Mouse (Mus musculus): Measurements from ENCODE around the gene Vpreb2. TPM values are rescaled to one million over a fixed set of nuclear protein-coding genes. Genes with fewer than 3 reads are reported as not detected.
"Not testable (repeated sequence)": the region's sequence is repeated elsewhere in the genome, so short reads cannot be mapped to it uniquely, and the experiment has no call there.

The Vpreb2 gene
- polyA plus RNA-seq, 1 experiment from 2014 or later = not detected

DNA sequence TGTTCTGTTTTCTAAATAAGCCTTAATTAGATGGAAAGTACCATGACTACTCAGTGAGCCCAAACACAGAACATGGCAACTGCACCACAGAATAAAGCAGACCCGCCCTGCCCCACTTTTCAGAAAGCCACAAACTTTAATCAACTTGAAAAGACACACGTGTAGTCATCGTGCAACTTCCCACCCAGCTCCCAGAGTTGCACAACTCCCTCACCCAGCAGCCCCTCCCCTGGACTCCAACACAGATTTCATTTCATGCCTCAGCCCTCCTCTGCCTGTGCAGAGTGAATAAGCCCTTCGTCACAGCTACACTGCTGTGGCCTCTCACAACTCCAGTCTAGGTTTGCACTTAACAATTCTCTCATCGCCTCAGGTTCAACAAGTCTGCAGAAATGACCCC lies 24.4 kb downstream of the Vpreb2 start:
- H3K36me3 ChIP-seq = no peaks in the 10 kb centered on the region
- H3K4me1 ChIP-seq = no peaks in the 10 kb centered on the region
- no peak for ATAC-seq (replicated peaks; ENCODE audit: low FRiP score)
- no peak overlapping the region for H3K4me2 ChIP-seq
- WGBS = 73% methylated on average over 5 of the region's 5 CpGs
- H3K27me3 ChIP-seq = no peaks in the 10 kb centered on the region
- H3K9ac ChIP-seq = no peak overlapping the region
- no peak overlapping the region for H3K4me3 ChIP-seq (replicated peaks)
- H3K9me3 ChIP-seq (replicated peaks) = no peaks in the 10 kb centered on the region
- no peak overlapping the region for H3K27ac ChIP-seq

DNA sequence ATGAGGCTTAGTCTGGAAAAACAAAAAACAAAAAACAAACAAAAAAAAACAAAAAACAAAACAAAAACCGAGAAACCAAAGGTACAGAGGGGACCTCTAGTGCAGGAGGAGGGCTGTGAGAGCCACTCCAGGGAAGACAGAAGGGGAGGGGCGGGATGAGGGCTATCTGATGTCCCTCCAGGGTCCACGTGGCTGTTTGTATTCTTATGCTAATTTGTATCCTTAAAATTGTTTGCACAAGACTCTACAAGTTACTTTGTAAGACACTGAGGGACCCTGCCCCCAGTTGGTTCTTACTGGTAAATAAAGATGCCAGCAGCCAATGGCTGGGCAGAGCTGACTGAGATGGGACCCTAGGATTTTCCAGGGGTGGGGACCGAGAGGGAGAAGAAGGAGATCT lies 26.9 kb downstream of the Vpreb2 start:
- Histone ChIP-seq H3K27me3 (no peaks in the 10 kb centered on the region), H3K4me2 (no peak overlapping the region), H3K9ac (no peak overlapping the region), H3K27ac (no peak overlapping the region), H3K4me1 (no peaks in the 10 kb centered on the region), H3K36me3 (no peaks in the 10 kb centered on the region), H3K4me3 (replicated peaks) (no peak overlapping the region), H3K9me3 (replicated peaks) (no peaks in the 10 kb centered on the region)
- no peak for ATAC-seq (replicated peaks; ENCODE audit: low FRiP score)
- 49% methylated on average over 4 of the region's 4 CpGs for WGBS

DNA sequence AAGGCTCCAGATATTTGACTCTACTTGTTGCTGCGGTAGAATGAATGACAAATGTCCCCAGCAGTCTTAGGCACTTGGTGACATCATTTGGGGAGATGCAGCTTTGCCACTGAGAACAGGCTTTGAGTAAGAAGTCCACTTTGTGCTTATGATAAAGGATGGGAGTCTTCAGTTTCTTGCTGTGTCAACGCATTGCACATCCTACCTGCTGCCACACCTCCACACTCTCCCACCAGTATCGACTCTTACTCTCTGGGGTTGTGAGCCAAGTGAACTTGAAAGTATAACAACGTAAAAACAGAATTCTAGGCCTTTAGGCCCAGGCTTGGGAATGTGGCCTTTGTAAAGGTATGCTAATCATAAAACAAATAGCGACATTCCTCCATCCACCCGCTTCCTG lies 30.9 kb downstream of the Vpreb2 start:
- ATAC-seq (replicated peaks; ENCODE audit: low FRiP score) = no peak
- H3K27me3 ChIP-seq = no peaks in the 10 kb centered on the region
- H3K36me3 ChIP-seq = no peaks in the 10 kb centered on the region
- no peak overlapping the region for H3K9ac ChIP-seq
- WGBS = 73% methylated on average over 6 of the region's 6 CpGs
- no peaks in the 10 kb centered on the region for H3K9me3 ChIP-seq (replicated peaks)
- no peak overlapping the region for H3K4me2 ChIP-seq
- H3K27ac ChIP-seq = no peak overlapping the region
- H3K4me1 ChIP-seq = no peaks in the 10 kb centered on the region
- no peak overlapping the region for H3K4me3 ChIP-seq (replicated peaks)

DNA sequence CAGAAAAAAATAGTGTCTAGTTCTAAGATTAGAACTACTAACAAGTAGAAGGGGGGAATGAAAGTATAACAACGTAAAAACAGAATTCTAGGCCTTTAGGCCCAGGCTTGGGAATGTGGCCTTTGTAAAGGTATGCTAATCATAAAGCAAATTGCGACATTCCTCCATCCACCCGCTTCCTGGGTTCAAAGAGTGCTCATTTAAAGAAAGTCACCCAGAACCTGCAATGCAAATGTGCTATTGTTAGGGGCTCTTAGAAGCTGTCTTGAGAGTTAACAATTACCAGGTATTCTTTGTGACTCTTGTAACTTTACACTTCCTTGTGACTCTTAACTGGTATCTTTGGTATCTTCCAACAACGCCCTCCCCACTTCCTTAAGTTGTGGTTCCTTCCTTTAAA lies 36.3 kb downstream of the Vpreb2 start:
- not testable (repeated sequence) for H3K9me3 ChIP-seq (replicated peaks); H3K9ac ChIP-seq; H3K27ac ChIP-seq; H3K27me3 ChIP-seq; H3K4me3 ChIP-seq (replicated peaks); H3K36me3 ChIP-seq; ATAC-seq (replicated peaks; ENCODE audit: low FRiP score); H3K4me2 ChIP-seq; H3K4me1 ChIP-seq
- 67% methylated on average over 4 of the region's 4 CpGs for WGBS

DNA sequence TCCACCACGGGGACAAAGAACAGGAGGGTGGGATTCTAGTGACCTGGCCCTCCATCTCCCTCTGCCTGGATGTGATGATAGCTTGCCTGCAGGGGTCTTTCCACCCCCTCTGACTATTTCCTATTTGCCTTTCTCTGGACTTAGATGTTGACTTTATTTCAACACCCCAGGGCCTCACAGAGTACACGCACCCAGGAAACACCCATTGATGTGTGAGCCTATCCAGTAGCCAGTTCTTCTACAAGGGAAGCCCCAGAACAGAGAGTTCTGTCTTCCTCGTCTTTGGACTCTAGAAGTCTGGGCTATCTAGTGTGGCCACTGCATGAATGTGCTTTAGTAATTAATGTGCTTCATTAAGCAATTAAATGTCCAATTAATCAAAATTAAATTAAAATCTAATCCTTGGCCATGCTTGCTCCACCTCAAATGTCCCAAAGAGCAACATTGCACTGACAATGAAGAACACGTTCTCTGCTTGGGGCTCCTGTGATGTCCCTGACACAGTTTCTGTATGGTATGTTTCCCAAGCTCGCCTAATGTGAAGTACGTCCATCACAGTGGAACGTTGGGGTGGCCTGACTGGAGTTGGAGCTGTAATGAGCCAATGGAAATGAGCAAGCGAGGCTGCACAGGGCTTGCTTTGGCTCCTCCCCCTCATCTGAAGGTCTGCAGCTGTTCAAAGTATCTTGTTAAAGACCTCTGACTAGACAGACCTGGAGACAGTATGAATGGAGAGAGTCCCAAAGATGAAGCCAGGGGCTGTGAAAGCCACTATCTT lies 42.7 kb downstream of the Vpreb2 start:
- H3K27me3 ChIP-seq = no peaks in the 10 kb centered on the region
- ATAC-seq (replicated peaks; ENCODE audit: low FRiP score) = no peak
- no peak overlapping the region for H3K4me2 ChIP-seq
- no peak overlapping the region for H3K9ac ChIP-seq
- no peak overlapping the region for H3K4me3 ChIP-seq (replicated peaks)
- peaks cover 2% of the 10 kb centered on the region; the same call in 1 of the 2 replicates for H3K4me1 ChIP-seq
- no peaks in the 10 kb centered on the region for H3K36me3 ChIP-seq
- no peak overlapping the region for H3K27ac ChIP-seq
- 59% methylated on average over 8 of the region's 8 CpGs for WGBS
- no peaks in the 10 kb centered on the region for H3K9me3 ChIP-seq (replicated peaks)

DNA sequence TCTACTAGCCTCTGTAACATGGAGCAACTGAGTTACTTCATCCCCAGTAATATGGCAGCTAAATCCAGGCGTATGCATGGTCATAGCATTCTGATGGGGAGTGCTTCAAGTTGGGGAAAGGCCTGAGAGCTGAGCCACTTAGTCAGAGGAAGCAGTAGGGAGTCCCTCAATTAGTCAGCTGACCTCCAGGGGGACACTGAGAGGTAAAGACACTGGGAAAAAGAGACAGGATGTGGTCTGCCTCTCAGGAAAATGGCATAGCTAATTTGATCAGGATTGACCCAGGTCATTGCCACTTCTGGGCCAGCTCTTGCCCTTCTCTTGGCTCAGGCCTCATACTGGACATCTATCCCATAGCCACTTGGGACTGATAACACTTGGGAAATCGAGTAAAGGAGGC lies 47.1 kb downstream of the Vpreb2 start:
- ATAC-seq (replicated peaks; ENCODE audit: low FRiP score) = no peak
- Histone ChIP-seq H3K9ac (no peak overlapping the region), H3K27ac (no peak overlapping the region), H3K27me3 (no peaks in the 10 kb centered on the region), H3K9me3 (replicated peaks) (no peaks in the 10 kb centered on the region), H3K4me1 (peaks cover 2% of the 10 kb centered on the region; the same call in 1 of the 2 replicates), H3K4me3 (replicated peaks) (no peak overlapping the region), H3K36me3 (no peaks in the 10 kb centered on the region), H3K4me2 (no peak overlapping the region)
- whole genome bisulfite sequencing = 59% methylated on average over 2 of the region's 2 CpGs

Other genes with a start within 250 kb of the Vpreb2 start
- gene Med15, start 247.5 kb upstream of the Vpreb2 start, polyA plus RNA-seq (2015; fragmentation: Nextera tagmentation; extraction: Ambion mirVana) = 44.4 and 47.9 TPM in 2 replicates
- gene Klhl22, start 220.8 kb upstream of the Vpreb2 start, polyA plus RNA-seq (2015; fragmentation: Nextera tagmentation; extraction: Ambion mirVana) = 65.1 and 71.4 TPM in 2 replicates
- 10.8 and 12.3 TPM in 2 replicates for gene Scarf2, start 183.1 kb upstream of the Vpreb2 start, polyA plus RNA-seq (2015; fragmentation: Nextera tagmentation; extraction: Ambion mirVana)
- gene B830017H08Rik, start 147.3 kb upstream of the Vpreb2 start, polyA plus RNA-seq (2015; fragmentation: Nextera tagmentation; extraction: Ambion mirVana) = 0.26 and 0.27 TPM in 2 replicates
- gene Car15, start 142.1 kb upstream of the Vpreb2 start, polyA plus RNA-seq (2015; fragmentation: Nextera tagmentation; extraction: Ambion mirVana) = 20.2 and 21.6 TPM in 2 replicates
- gene Gm20518, start 88.8 kb upstream of the Vpreb2 start, polyA plus RNA-seq (2015; fragmentation: Nextera tagmentation; extraction: Ambion mirVana) = 0.57 and 1.1 TPM in 2 replicates
- not detected in 2 replicates for gene Tssk1, start 86.2 kb upstream of the Vpreb2 start, polyA plus RNA-seq (2015; fragmentation: Nextera tagmentation; extraction: Ambion mirVana)
- 86.0 and 91.9 TPM in 2 replicates for gene Dgcr2, start 81.9 kb upstream of the Vpreb2 start, polyA plus RNA-seq (2015; fragmentation: Nextera tagmentation; extraction: Ambion mirVana)
- 0.12 TPM in 1 of 2 replicates, not detected in the other for gene Tssk2, start 81.8 kb upstream of the Vpreb2 start, polyA plus RNA-seq (2015; fragmentation: Nextera tagmentation; extraction: Ambion mirVana)
- gene Ess2, start 69.1 kb upstream of the Vpreb2 start, polyA plus RNA-seq (2015; fragmentation: Nextera tagmentation; extraction: Ambion mirVana) = 39.0 and 42.3 TPM in 2 replicates
- gene Gsc2, start 65.4 kb upstream of the Vpreb2 start, polyA plus RNA-seq (2015; fragmentation: Nextera tagmentation; extraction: Ambion mirVana) = not detected in 2 replicates
- gene Slc25a1, start 52.2 kb upstream of the Vpreb2 start, polyA plus RNA-seq (2015; fragmentation: Nextera tagmentation; extraction: Ambion mirVana) = 93.1 and 94.5 TPM in 2 replicates
- 93.2 and 105 TPM in 2 replicates for gene Dgcr6, start 72.4 kb downstream of the Vpreb2 start, polyA plus RNA-seq (2015; fragmentation: Nextera tagmentation; extraction: Ambion mirVana)
- gene Prodh, start 109.8 kb downstream of the Vpreb2 start, polyA plus RNA-seq (2015; fragmentation: Nextera tagmentation; extraction: Ambion mirVana) = 19.5 and 20.5 TPM in 2 replicates
- 2.6 and 3.6 TPM in 2 replicates for gene Rtn4r, start 147.2 kb downstream of the Vpreb2 start, polyA plus RNA-seq (2015; fragmentation: Nextera tagmentation; extraction: Ambion mirVana)
- gene Ccdc188, start 237.5 kb downstream of the Vpreb2 start, polyA plus RNA-seq (2015; fragmentation: Nextera tagmentation; extraction: Ambion mirVana) = not detected in 2 replicates

All from kidney, embryonic 15.5 days (tissue).